Mouse (Mus musculus): ENCODE measurements around the gene Sav1.
A peak's percentile ranks its signal among the peaks of the same experiment; 100 is the strongest.

Gene Sav1

DNA sequence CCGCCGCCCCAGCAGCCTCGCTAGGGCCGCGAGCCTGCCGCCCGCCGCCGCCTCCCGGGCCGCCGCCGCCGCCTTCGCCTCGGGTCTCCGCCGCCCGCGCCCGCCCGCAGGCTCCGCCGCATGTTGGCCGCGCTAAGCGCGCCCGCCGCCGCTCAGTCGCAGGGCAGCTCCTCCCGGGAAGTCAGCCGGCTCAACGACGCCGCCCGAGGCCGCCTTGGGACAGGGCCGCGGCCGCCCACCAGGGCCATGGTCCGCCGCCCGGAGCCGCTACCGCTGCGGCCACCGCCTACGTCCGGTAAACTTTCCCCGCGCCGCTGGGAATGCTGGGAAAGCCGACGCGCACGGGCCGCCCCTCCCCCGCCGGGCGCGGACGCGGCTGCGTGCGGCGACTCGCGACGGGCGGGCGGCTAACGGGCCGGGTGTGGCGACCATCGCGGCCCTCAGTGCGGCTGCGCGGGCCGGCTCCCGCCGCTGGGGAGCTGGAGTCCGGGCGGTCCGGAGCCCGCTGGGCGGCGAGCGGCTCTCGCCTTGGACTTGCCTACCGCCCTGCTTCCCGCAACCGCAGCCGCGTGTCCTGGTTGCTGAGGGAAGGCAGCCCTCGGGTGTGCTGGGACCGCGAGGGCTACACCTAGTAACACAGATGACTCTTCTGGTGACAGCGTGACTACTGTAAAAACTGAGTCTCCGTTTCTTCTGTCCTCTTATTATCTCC is at the start of gene Sav1:
Sav1 (minus strand) TSS at position 217 of the 712 bp plus-strand sequence.
- DNase-seq: peak; percentile 94 to 95

- no peak for DNase-seq
Observed at GRCm38 (mm10) chr12:70026233-70026632, 39.4 kb upstream of the Sav1 start.

DNA sequence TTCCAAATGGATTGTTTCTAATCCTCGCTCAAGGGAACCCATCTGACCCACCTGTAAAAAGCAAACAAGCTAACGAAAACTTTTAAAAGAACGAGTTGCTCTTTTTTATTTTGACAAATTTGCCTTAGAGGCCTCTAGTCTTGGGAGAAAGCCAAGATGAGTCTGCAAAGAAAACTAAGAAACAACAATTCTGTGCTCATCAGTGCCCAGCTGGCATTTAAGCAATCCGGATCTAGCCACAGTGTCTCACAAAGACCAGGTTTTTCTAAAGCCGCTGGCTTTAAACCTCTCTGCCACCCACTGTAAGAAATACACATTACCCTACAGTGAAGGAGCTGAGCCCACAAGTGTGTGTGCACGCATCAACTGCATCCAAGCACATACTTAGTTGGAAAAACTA is 38.6 kb upstream of the Sav1 start:
- no peak for DNase-seq

DNA sequence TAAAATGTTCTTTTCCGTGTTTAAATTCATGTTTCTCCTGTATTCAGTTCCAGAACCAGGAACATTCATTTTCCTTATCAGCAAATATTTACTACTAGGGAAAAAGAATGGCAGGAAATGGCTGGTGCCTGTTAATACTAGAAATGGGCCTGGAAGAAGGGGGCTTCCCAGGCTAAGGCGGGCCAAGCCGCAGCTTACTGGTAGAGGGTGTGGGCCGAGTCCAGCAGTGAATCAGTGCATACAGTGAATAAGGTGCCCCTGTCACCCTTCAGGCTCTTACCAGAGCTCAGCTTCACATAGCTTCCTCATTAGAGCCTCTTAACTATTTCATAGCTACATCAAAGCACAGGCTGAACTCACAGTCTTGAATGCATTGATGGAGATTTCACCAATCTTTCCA is 36.8 kb upstream of the Sav1 start:
- DNase-seq: no peak

- no peak for DNase-seq
Observed at GRCm38 (mm10) chr12:70018153-70018552, 31.4 kb upstream of the Sav1 start.

DNA sequence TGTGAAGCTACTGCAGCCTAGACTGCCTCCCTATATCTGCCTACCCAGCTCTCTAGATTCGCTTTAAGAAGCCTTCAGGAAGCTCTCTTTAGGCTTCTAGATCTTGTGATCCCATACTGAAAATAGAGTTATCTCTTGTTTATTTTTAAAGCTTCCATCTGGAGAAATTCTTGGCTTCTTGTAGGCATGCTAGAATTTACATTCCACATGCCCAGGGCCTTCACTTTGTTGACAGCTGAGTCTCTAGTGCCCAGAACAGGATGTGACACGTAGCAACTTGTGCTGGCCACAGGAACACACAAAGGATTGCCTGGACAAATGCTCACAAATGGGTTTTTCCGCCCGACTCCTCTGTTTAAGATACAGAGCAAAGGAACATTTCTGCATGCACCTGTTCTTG is 29.1 kb upstream of the Sav1 start:
- no peak for DNase-seq

DNA sequence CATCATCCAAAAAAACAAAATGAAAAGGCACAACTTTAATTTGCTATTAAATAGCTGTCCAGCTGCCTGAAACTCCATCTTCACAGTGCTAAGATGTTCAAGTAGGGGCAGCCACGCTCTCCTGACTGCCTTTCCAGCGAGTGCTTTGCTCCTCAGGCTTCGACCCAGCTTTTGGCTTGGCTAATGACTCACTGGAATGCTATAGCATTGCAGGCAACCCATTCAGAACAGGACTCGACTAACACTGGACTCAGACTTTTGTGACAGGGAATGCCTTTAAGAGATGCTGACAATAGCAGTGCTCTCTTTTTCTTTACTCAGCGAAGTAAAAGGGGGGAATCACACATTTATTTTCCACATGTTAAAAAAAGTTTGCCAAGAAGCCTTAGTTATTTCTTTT is 24.9 kb upstream of the Sav1 start:
- DNase-seq: no peak

DNA sequence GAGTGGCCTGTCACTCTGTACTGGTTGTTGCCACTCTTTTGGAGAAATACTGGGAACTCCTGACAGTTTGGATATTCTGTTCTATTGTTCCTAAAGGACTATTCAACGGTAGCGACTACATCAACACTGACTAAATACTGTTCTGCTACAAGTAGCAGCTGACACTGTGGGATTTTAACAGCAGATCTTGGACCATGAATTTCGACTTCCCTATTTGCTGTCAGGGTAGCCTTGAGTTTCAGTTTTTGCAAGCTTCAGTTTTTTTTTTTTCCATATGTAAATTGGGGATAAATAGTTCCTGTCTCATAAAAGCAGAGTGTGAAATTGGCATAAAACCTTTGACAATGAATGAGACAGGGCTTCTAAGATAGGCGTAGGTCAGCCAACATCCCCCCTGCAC is 23.6 kb upstream of the Sav1 start:
- no peak for DNase-seq

DNA sequence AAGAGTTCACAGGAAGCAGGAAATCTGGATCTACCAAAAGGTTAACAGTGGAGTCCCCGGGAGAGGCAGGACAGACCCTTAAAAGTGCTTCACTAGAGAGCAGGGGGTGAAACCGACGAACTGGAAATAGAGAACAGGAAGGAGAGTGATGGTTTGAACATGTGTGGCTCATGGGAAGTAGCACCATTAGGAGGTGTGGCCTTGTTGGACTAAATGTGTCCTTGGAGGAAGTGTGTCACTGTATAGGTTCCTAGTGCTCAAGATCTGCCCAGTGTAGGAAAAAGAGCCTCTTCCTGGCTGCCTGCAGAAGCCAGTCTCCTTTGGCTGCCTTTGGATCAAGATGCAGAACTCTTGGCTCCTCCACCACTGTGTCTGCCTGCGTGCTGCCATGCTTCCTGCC is 18.3 kb upstream of the Sav1 start:
- no peak for DNase-seq

DNA sequence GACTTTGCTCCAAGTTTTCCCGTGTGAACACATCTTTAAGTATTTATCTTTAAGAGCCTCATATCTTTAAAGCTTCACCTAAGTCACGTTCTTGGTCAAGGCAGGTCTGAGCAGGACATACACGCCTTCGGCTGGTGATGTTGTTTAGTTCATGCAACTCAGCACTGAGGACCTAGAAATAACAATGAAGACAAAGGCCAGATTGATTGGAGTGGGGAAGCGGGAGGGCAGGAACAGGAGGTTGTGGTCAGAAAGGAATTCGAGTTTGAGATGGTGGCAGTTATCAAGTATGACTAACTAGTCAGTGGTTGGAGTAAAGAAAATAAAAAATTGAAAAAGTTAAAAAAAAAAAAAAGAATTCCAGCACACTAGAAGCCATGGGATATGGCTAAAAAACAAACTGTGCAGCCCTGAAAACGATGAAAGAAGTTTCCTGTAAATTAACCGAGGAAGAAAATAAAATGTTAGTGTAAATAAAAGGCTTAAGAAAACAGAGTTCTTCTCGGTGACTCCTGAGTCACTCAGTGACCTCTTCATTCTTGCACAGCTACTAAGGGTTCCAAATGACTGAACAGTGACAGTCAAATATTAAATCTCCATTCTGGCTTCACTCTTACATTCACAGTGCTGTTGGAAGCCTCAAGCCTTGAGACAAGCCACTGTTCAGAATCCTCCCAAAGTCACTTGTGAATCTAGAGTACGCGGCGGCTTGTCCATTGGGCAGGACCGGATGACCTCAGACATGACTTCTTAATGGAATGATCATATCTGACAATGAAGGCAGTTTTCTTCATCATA is 11.6 kb upstream of the Sav1 start:
- DNase-seq: no peak

DNA sequence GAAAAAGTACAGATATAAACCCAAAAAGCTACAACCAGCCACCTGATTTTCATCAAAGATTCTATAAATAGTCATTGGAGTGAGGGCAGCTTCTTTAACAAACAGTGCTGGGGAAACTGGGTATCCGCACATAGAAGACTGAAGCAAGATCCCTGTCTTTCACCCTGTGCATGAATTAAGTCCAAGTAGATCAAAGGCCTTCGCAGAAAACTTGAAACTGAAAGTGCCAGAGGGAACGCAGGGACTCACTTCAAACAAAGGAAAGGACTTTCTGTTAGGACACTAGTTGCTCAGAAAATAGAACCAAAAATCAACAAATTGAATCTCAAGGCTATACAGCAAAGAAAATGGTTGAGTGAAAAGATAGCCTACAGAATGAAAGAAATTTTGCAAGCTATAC is 8.6 kb upstream of the Sav1 start:
- no peak for DNase-seq

DNA sequence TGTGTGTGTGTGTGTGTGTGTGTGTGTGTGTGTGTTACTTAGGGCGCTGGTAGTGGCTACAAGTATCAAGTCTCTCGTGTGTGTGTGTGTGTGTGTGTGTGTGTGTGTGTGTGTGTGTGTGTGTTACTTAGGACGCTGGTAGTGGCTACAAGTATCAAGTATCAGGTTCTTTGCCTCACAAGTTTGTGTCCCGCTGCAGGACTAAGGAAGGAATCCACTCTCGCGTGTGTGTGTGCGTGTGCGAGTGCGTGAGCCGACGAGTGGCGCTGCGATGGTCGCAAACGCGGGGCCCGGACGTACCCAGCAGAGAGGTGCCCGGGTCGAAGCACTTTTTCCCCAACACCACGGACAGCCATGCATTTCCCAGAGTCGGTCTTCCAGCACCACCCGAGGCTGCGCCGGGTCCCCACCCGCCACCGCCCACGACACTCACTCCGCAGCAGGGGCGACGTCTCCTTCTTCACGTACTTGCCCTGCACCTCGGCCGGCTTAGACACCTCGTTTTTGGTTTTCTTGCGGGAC is 500 bp downstream of the Sav1 start:
- DNase-seq: peak in 1 of 2 experiments; percentile 63

DNA sequence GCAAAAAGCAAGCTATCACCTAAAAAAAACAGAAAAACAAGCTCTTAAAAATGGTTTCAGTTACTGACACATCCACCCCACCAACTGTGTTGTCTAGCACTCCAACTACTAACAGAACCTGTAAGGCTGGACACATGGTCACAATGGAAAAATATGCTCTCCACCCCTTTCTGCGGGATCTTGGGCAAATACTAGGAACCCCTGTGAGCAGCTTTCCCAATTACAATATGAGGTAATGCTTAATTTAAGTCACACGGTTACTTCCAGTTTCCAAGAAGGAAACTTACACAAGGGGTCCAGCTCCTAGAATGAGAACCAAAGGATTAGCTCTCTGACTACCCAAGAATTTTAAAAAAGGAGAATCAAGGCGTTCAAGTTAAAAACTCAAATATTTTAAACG is 1.3 kb downstream of the Sav1 start:
- DNase-seq: no peak

DNA sequence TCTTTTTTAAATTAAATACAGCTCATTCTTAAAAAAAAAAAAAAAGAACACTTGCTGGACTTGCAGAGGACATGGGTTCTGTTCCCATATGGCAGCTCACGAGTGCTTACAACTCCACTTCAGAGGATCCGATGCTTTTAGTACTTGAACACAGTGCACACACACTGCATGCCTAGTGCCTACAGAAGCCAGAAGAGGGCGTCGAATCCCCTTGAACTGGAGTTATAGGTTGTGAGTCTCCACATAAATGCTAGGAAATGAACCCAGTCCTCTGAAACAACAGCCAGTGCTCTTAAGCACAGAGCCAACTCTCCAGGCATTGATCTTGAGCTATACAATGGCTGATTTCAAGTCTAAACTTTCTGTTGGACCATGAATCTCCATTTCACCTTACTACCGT is 3.9 kb downstream of the Sav1 start:
- DNase-seq: no peak

DNA sequence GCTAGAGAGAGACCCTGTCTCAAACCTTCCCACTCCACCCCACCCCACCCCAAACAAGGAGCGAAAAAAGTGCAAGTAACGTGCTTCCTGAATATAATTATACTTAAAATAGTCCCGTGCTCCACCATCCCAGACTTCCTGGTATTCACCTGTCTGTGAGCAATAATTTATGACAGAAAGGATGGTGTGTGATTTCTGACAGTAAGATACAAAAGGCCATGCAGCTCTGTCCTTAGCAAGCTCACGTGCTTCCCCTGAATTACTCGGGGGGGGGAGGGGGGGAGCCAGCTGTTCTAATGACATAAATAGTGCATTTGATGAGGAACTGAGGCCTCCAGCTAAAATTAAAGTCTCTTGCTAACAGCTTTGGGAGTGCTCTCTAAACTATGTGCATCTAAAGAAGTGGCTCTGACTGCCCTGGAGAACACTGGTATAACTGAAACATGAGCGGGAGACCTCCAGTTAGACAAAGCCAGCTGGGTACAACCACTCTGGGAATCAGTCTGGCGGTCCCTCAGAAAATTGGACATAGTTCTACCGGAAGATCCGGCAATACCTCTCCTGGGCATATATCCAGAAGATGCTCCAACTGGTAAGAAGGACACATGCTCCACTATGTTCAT is 9.3 kb downstream of the Sav1 start:
- no peak for DNase-seq

GRCm38 (mm10) chr12:69976688-69977087 is 10.1 kb downstream of the Sav1 start:
- no peak for DNase-seq

- DNase-seq: no peak
Observed at GRCm38 (mm10) chr12:69973666-69974065, 13.1 kb downstream of the Sav1 start.

GRCm38 (mm10) chr12:69968154-69968553 is 18.6 kb downstream of the Sav1 start:
- no peak for DNase-seq

DNA sequence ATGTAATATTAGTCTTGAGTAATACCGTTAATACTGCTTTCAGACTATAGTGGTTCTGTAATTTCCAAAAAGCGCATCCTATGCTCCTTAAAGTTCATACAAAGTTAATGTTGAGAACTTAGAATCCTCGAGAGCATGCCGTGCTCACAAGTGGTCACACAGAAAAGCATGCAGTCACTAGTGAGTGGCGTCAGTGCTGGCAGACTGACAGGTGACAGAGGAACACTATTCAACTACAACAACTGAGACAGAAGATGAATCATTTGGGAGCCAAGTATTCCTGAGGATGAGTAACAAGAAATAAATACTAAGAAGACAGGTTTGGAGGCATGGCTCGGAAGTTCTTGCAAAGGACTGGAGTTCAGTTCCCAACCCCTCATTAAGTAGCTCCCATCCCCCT is 19.7 kb downstream of the Sav1 start:
- DNase-seq: no peak

GRCm38 (mm10) chr12:69966071-69966470 is 20.7 kb downstream of the Sav1 start:
- no peak for DNase-seq

DNA sequence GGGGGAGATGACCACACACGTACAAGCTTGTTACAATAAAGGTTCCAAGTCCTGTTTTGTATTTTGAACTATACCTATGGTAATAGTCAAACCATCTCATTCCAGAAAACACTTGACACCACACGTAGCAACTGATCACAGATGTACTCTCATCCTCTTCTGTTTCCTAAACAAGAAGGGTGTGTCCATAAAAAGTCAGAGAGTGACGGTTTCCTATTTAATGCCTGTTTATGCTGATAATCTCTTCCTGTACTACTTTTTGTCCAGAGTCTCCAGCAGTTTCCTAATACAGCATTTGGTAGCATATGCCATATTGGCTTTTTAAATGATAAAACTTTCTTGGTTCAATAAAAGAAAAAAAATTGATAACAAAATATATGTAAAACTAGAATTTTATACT is 21.2 kb downstream of the Sav1 start:
- DNase-seq: no peak

DNA sequence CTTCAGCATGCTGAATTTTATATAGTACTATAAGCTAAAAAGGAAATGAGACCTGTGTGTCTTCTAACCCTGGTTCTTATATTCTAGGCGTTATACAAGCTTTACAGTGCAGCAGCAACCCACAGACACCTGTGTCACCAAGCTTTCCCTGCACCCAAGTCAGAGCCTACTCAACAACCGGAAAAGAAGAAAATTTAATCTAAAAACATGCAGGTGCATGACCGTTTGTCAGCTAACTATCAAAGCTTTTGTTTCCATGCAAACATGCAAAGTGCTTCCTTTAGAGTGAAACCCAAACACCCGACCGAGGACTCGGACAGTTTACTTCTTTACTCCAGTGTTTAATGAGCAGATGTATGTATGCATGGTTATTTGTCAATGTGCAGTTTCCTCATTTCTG is 23.7 kb downstream of the Sav1 start:
- DNase-seq: no peak

GRCm38 (mm10) chr12:69962468-69962867 is 24.3 kb downstream of the Sav1 start:
- DNase-seq: peak; percentile 47 to 65

- no peak for DNase-seq
Observed at GRCm38 (mm10) chr12:69957378-69957777, 29.4 kb downstream of the Sav1 start.
